In the genomic region with DNA sequence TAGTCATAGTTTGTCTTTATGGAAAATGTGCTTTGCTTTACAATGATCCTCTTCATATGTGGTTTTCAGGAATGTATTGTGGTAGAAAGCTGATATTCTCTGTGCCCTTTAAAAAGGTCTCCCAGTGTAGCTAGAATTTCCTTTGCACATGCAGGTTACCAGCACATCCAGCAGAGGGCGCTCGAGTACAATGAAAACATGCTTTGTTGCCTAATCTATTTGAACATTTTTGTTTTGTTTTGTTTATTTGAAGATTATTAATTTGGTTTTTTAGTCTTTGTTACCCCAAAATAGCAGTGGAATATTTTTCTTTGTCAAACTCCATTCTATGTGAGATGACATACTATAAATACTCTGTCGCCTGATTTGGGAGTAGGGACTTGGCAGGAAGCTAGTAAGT, we compare ENCODE assay signal across 8 mouse cellular contexts. TPM values are rescaled to one million over a fixed set of nuclear protein-coding genes. Genes with fewer than 3 reads are reported as not detected.
DNase-seq lines count a peak whose midpoint lies in the region; ATAC-seq lines count a peak whose summit lies in the region.

No protein-coding gene starts in this region.

- intact Hi-C loops in heart, postnatal 36 days (cut with DNase I): loop anchor here (1.0 to 5.0 kb wide), 4 partner anchors 475 to 743 kb away; no protein-coding TSS in a partner anchor
- intact Hi-C loops in left cerebral cortex, postnatal 36 days (cut with DNase I): loop anchor here (2.0 to 5.0 kb wide), 3 partner anchors 473 to 742 kb away; no protein-coding TSS in a partner anchor

- no peak overlapping the region for H3K27ac ChIP-seq in kidney, embryonic 14.5 days (ENCODE audit: low read depth, low read length)

- H3K4me2 ChIP-seq in kidney, embryonic 14.5 days (replicated peaks; ENCODE audit: low read depth, low read length): no peak overlapping the region

- H3K4me3 ChIP-seq in kidney, embryonic 14.5 days (ENCODE audit: low read length): no peak overlapping the region

- H3K27me3 ChIP-seq in kidney, embryonic 14.5 days (ENCODE audit: control insufficient read depth, insufficient read depth, low read length): no peaks in the 10 kb centered on the region

- 30% methylated on average over 3 of the region's 3 CpGs for WGBS in kidney, embryonic 14.5 days

- H3K36me3 ChIP-seq in kidney, embryonic 14.5 days (ENCODE audit: control insufficient read depth, insufficient read depth, low read length): no peaks in the 10 kb centered on the region

- no peak overlapping the region for H3K9ac ChIP-seq in kidney, embryonic 14.5 days (ENCODE audit: low read depth, low read length)

- no peaks in the 10 kb centered on the region for H3K9me3 ChIP-seq in kidney, embryonic 14.5 days (ENCODE audit: control insufficient read depth, low read length)

- peak; percentile 19 to 61 for DNase-seq in kidney, adult 8-10 months
- peak; percentile 49 for DNase-seq in R1 (ENCODE audit: low read depth, low spot score)
- peak; percentile 78 to 84 for DNase-seq in cerebellum, postnatal 25 days
- DNase-seq in heart, postnatal 36 days: peak; percentile 67 to 80
- DNase-seq in left cerebral cortex, postnatal 36 days (ENCODE audit: low spot score in 2 of 2): peak; percentile 50 to 56
- peak; percentile 48 for DNase-seq in retina, adult 2 months (ENCODE audit: low read depth, low spot score)
- DNase-seq in urinary bladder, postnatal 25 days (ENCODE audit: low spot score): peak; percentile 80

- H3K4me1 ChIP-seq in kidney, embryonic 14.5 days (ENCODE audit: control insufficient read depth, insufficient read depth, low read length): no peaks in the 10 kb centered on the region

- ATAC-seq in kidney, embryonic 14.5 days (ENCODE audit: low FRiP score, low TSS enrichment): no peak

RNA-seq across cellular contexts. Expression of a gene that starts 24.8 kb away (rescaled TPM):
- polyA plus RNA-seq in kidney, embryonic 14.5 days (2014; fragmentation: Nextera tagmentation; extraction: Ambion mirVana): 10.2 and 16.3 TPM in 2 replicates
- 10 to 100 TPM; 10.4 to 14.3 TPM for total RNA-seq in heart, postnatal 36 days (2021)
- 10 to 100 TPM in 1 of 2 experiments, 1 to 10 TPM in 1; 8.3 to 12.8 TPM for total RNA-seq in left cerebral cortex, postnatal 36 days (2021)
